Mouse (Mus musculus) intestine, embryonic 16.5 days (tissue): ENCODE data around the gene Trrap. TPM values are rescaled to one million over a fixed set of nuclear protein-coding genes. Genes with fewer than 3 reads are reported as not detected.

Experiments
- ATAC-seq: fragments of 200-750 bp; cut with Nextera tagmentation; 2 replicates; pipeline ENCODE4 v1.8.0; 2017; ENCODE audit warnings: moderate TSS enrichment, moderate library complexity
- H3K27ac ChIP-seq: fragments of 300-500 bp; sonication (generic); 2 replicates; pipeline ENCODE4 v1.5.1; 2014; ENCODE audit warnings: mild to moderate bottlenecking, low read length
- H3K27me3 ChIP-seq: fragments of 300-500 bp; sonication (generic); replicated peaks from 2 replicates; pipeline ENCODE4 v1.6.1; 2014; ENCODE audit warnings: low read length, control low read depth, mixed read lengths; ENCODE audit not compliant: control insufficient read depth, insufficient read depth
- H3K36me3 ChIP-seq: fragments of 300-500 bp; sonication (generic); 2 replicates; pipeline ENCODE4 v1.6.1; 2014; ENCODE audit warnings: low read length, control low read depth; ENCODE audit not compliant: control insufficient read depth, insufficient read depth
- H3K4me1 ChIP-seq: fragments of 300-500 bp; sonication (generic); 2 replicates; pipeline ENCODE4 v1.6.1; 2014; ENCODE audit warnings: low read length, control low read depth, mixed read lengths; ENCODE audit not compliant: control insufficient read depth, insufficient read depth
- H3K4me2 ChIP-seq: fragments of 300-500 bp; sonication (generic); 2 replicates; pipeline ENCODE4 v1.6.1; 2014; ENCODE audit warnings: low read depth, low read length, control low read depth
- H3K4me3 ChIP-seq: fragments of 300-500 bp; sonication (generic); 2 replicates; pipeline ENCODE4 v1.5.1; 2014; ENCODE audit warnings: mild to moderate bottlenecking, low read length
- H3K9ac ChIP-seq: fragments of 300-500 bp; sonication (generic); 2 replicates; pipeline ENCODE4 v1.6.1; 2014; ENCODE audit warnings: low read depth, low read length
- H3K9me3 ChIP-seq: fragments of 300-500 bp; sonication (generic); 2 replicates; pipeline ENCODE4 v1.6.1; 2016; ENCODE audit warnings: low read length, control low read depth; ENCODE audit not compliant: control insufficient read depth
- WGBS: fragments of 180-500 bp; shearing (Covaris S2); extraction: QIAGEN DNeasy Blood & Tissue Kit; methylation state at CpG from one replicate; pipeline ENCODE4 v1.1.7; 2014; 5-methylcytosine and 5-hydroxymethylcytosine counted together
- polyA plus RNA-seq: library from polyadenylated mRNA; unstranded; fragments of >200 nt; fragmentation: Nextera tagmentation; extraction: Ambion mirVana; gene quantifications from 2 replicates; pipeline ENCODE4 v1.2.1, GENCODE M21; 2015

Trrap gene
- polyA plus RNA-seq, 1 experiment from 2014 or later: 37.0 TPM

- no peak overlapping the region for H3K4me3 ChIP-seq
- no peak overlapping the region for H3K9ac ChIP-seq
- H3K9me3 ChIP-seq: no peaks in the 10 kb centered on the region
- no peaks in the 10 kb centered on the region for H3K36me3 ChIP-seq
- H3K27me3 ChIP-seq: no peaks in the 10 kb centered on the region
- H3K4me1 ChIP-seq: no peaks in the 10 kb centered on the region
- ATAC-seq: no peak
- 76% methylated on average over 5 of the region's 5 CpGs for WGBS
- H3K4me2 ChIP-seq: no peak overlapping the region
- H3K27ac ChIP-seq: no peak overlapping the region
Observed at GRCm38 (mm10) chr5:144872326-144872725, 104.8 kb downstream of the Trrap start.

GRCm38 (mm10) chr5:144872867-144873266 is 105.3 kb downstream of the Trrap start:
- no peak for ATAC-seq
- Histone ChIP-seq H3K4me2 (no peak overlapping the region), H3K4me1 (no peaks in the 10 kb centered on the region), H3K9me3 (no peaks in the 10 kb centered on the region), H3K27ac (no peak overlapping the region), H3K27me3 (no peaks in the 10 kb centered on the region), H3K4me3 (no peak overlapping the region), H3K9ac (no peak overlapping the region), H3K36me3 (no peaks in the 10 kb centered on the region)
- 72% methylated on average over 3 of the region's 3 CpGs for WGBS

DNA sequence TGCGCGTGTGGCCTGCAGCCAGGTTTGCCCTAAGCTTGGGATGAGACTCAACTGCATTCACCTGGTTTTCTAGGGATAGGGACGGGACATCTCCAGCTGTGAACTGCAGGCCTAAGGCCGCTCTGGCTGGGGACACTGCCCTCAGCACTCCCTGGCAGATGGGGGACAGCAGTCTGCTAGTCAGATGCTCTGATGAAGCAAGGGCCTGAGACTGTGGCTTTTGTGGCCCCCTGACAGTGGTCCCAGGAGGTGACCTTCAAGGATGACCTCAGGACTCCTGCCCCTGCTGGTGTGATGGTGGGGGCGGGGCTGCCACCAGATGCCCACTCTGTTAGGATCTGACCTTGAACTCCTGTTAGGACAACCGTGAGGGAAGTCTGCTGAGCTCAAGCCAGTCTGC is 107.7 kb downstream of the Trrap start:
- H3K9me3 ChIP-seq: no peaks in the 10 kb centered on the region
- H3K27me3 ChIP-seq: no peaks in the 10 kb centered on the region
- H3K4me3 ChIP-seq: no peak overlapping the region
- WGBS: 85% methylated on average over 6 of the region's 6 CpGs
- ATAC-seq: peak; percentile 13; the same call in 1 of the 2 replicates
- no peaks in the 10 kb centered on the region for H3K36me3 ChIP-seq
- H3K4me1 ChIP-seq: no peaks in the 10 kb centered on the region
- H3K9ac ChIP-seq: no peak overlapping the region
- no peak overlapping the region for H3K27ac ChIP-seq
- H3K4me2 ChIP-seq: no peak overlapping the region

- WGBS: 13% methylated on average over 13 of the region's 13 CpGs
- Histone ChIP-seq H3K4me2 (no peak overlapping the region), H3K36me3 (no peaks in the 10 kb centered on the region), H3K27me3 (no peaks in the 10 kb centered on the region), H3K4me3 (no peak overlapping the region), H3K27ac (no peak overlapping the region), H3K9ac (no peak overlapping the region), H3K9me3 (no peaks in the 10 kb centered on the region), H3K4me1 (no peaks in the 10 kb centered on the region)
- ATAC-seq: peak; percentile 58
Observed at GRCm38 (mm10) chr5:144875892-144876291, 108.4 kb downstream of the Trrap start.

DNA sequence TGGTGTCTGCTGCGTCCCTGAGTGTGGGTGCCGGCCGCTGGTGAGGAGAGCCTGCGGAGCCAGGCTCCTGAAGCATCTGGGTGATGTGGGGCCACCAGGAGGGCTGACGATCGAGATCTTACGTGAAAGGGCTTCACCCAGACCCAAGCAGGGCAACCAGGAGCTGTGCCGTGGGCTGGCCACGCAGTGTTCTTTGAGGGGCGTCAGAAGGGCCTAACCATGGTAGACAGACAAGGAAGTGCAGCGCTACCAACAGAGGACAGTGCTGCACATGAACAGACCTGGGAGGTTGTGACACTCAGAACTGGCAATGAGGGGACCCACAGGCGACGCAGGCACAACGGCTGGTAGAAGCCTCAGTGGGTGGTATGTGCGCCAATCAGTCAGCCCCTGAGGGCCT is 109.5 kb downstream of the Trrap start:
- no peak for ATAC-seq
- Histone ChIP-seq H3K4me1 (no peaks in the 10 kb centered on the region), H3K9me3 (no peaks in the 10 kb centered on the region), H3K27ac (no peak overlapping the region), H3K9ac (no peak overlapping the region), H3K36me3 (no peaks in the 10 kb centered on the region), H3K4me2 (no peak overlapping the region), H3K27me3 (no peaks in the 10 kb centered on the region), H3K4me3 (no peak overlapping the region)
- WGBS: 91% methylated on average over 15 of the region's 15 CpGs

DNA sequence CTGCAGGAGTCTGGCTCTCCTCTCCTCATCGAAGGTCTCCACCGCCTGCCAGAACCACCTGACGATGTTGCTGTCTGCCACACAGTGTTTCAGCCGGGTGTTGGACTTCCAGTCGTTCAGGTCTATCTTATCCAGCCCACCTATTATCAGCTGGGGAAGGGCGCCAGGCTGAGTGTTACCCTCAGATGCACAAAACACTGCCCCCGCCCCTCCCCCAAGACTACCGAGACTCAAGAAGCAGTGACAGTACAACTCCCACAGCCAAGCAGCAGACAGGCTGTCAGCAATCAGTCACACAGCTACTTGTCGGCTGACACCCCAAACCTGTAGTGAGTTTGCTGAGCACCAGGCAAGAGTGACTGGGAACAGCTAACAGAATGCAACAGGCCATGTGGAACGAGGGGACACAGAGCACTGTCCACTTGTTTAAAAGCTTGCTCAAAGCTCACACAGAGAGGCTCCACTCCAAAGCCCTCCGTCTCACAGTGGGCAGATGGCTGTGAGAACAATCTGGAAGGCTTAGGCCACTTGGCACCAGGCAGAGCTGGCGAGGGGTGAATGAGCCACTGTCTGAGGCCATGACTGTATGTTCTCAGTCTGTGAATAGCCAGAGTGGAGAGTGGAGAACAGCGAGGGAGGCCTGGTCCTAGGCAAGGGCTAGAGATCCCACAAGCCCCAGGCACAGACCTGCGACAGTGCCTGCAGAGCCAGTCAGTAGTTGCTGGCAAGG is 114.3 kb downstream of the Trrap start:
- WGBS: 86% methylated on average over 14 of the region's 14 CpGs
- no peak overlapping the region for H3K4me2 ChIP-seq

GRCm38 (mm10) chr5:144884629-144885217 is 117.2 kb downstream of the Trrap start:
- H3K9ac ChIP-seq: no peak overlapping the region
- no peaks in the 10 kb centered on the region for H3K4me1 ChIP-seq
- no peaks in the 10 kb centered on the region; the same call in 1 of the 2 replicates for H3K9me3 ChIP-seq
- H3K27me3 ChIP-seq: no peaks in the 10 kb centered on the region
- no peak for ATAC-seq
- no peak overlapping the region for H3K4me2 ChIP-seq
- no peak overlapping the region for H3K4me3 ChIP-seq
- H3K36me3 ChIP-seq: peaks cover 13% of the 10 kb centered on the region
- 80% methylated on average over 13 of the region's 13 CpGs for WGBS
- no peak overlapping the region for H3K27ac ChIP-seq

More for the DNA sequence above, 114.3 kb downstream of the Trrap start:
- Histone ChIP-seq H3K36me3 (peaks cover 6% of the 10 kb centered on the region), H3K27me3 (no peaks in the 10 kb centered on the region), H3K9ac (no peak overlapping the region), H3K9me3 (no peaks in the 10 kb centered on the region), H3K4me3 (no peak overlapping the region), H3K4me1 (no peaks in the 10 kb centered on the region), H3K27ac (no peak overlapping the region)
- no peak for ATAC-seq

DNA sequence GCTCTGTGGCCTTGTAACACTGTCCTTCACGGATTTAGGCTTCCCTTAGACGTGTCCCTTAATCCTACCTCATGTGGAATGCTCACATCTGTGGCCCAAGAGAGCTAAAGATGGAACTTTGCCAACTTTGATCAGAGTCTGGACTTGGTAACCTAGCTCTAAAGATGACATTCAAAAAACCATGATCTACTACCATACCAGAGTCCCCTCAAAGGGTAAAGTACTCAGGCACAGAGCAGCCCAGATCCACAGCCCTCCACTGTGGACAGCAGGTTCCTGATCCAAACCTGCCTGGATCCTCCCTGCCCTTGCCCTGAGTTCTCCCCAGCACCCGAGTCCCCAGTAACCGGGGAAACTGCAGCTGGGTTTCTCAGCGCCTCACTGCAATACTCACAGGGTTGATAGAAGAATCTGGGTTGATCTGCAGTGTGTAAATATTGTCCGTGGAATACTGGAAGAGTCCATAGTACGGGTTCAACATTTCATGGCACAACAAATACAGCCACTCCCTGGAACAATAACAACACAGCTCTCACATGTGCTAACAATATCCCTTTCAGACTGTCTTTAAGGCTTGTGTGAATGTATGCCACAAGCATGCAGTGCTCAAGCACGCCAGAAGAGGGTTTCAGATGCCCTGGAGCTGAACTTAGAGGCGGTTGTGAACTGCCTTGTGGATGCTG is 118.6 kb downstream of the Trrap start:
- Histone ChIP-seq H3K9me3 (no peaks in the 10 kb centered on the region; the same call in 1 of the 2 replicates), H3K27ac (no peak overlapping the region), H3K4me2 (no peak overlapping the region), H3K4me1 (no peaks in the 10 kb centered on the region), H3K27me3 (no peaks in the 10 kb centered on the region), H3K36me3 (peaks cover 13% of the 10 kb centered on the region), H3K9ac (no peak overlapping the region), H3K4me3 (no peak overlapping the region)
- 86% methylated on average over 9 of the region's 9 CpGs for WGBS
- no peak for ATAC-seq

DNA sequence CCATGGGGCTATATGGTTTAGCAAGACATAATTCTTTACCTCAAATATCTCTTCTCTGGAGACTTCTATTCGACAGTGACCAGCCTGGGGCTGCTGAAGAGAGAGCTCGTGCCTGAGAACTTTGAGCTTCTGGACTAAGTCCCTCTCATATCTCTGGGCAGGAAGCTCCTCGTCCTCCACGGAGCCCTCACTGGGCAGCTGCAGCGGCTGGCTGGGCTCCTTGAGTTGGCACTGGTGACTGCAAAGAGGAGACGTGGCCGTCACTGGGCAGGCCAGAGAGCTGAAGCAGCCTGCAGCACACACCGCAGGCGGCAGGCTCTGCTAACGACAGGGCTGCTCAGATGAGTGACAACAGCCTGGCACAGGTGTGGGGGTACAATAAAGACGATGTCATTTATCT is 123.7 kb downstream of the Trrap start:
- ATAC-seq: no peak
- Histone ChIP-seq H3K4me1 (no peaks in the 10 kb centered on the region), H3K4me3 (no peak overlapping the region), H3K4me2 (no peak overlapping the region), H3K27me3 (no peaks in the 10 kb centered on the region), H3K9ac (no peak overlapping the region), H3K36me3 (peaks cover 13% of the 10 kb centered on the region; the same call in 1 of the 2 replicates), H3K27ac (no peak overlapping the region), H3K9me3 (no peaks in the 10 kb centered on the region; the same call in 1 of the 2 replicates)
- 84% methylated on average over 11 of the region's 11 CpGs for WGBS
